Mouse (Mus musculus) embryonic facial prominence, embryonic 13.5 days (tissue): ENCODE measurements around the gene Deaf1. TPM values are rescaled to one million over a fixed set of nuclear protein-coding genes. Genes with fewer than 3 reads are reported as not detected.
"Not testable (repeated sequence)": the region's sequence is repeated elsewhere in the genome, so short reads cannot be mapped to it uniquely, and the experiment has no call there.

Source experiments
- ATAC-seq: fragments of 200-750 bp; cut with Nextera tagmentation; 2 replicates; pipeline ENCODE4 v1.8.0; 2017; ENCODE audit warnings: low read depth; ENCODE audit not compliant: insufficient number of reproducible peaks, insufficient read depth, low FRiP score, low TSS enrichment
- H3K27ac ChIP-seq: fragments of 300-500 bp; sonication (generic); 2 replicates; pipeline ENCODE4 v1.5.1; 2015; ENCODE audit warnings: moderate library complexity, mild to moderate bottlenecking, inconsistent platforms
- H3K27me3 ChIP-seq: fragments of 300-500 bp; sonication (generic); 2 replicates; pipeline ENCODE4 v1.6.1; 2015; ENCODE audit warnings: mild to moderate bottlenecking, inconsistent platforms
- H3K36me3 ChIP-seq: fragments of 300-500 bp; sonication (generic); 2 replicates; pipeline ENCODE4 v1.6.1; 2015; ENCODE audit warnings: mild to moderate bottlenecking, inconsistent platforms
- H3K4me1 ChIP-seq: fragments of 300-500 bp; sonication (generic); 2 replicates; pipeline ENCODE4 v1.6.1; 2015; ENCODE audit warnings: inconsistent platforms
- H3K4me2 ChIP-seq: fragments of 300-500 bp; sonication (generic); 2 replicates; pipeline ENCODE4 v1.6.1; 2015; ENCODE audit warnings: moderate library complexity, mild to moderate bottlenecking, inconsistent platforms
- H3K4me3 ChIP-seq: fragments of 300-500 bp; sonication (generic); 2 replicates; pipeline ENCODE4 v1.5.1; 2015; ENCODE audit warnings: mild to moderate bottlenecking, inconsistent platforms
- H3K9ac ChIP-seq: fragments of 300-500 bp; sonication (generic); 2 replicates; pipeline ENCODE4 v1.6.1; 2015; ENCODE audit warnings: mild to moderate bottlenecking, inconsistent platforms
- H3K9me3 ChIP-seq: fragments of 300-500 bp; sonication (generic); 2 replicates; pipeline ENCODE4 v1.6.1; 2016; ENCODE audit warnings: inconsistent platforms
- WGBS: fragments of 180-500 bp; shearing (Covaris S2); methylation state at CpG from one replicate; pipeline ENCODE4 v1.1.7; 2015; ENCODE audit warnings: mixed read lengths; 5-methylcytosine and 5-hydroxymethylcytosine counted together
- polyA plus RNA-seq: library from polyadenylated mRNA; unstranded; fragments of >200 nt; fragmentation: Nextera tagmentation; extraction: Ambion mirVana; gene quantifications from 2 replicates; pipeline ENCODE4 v1.2.1, GENCODE M21; 2015

Deaf1 gene
- polyA plus RNA-seq, 1 experiment from 2014 or later: 83.3 TPM

DNA sequence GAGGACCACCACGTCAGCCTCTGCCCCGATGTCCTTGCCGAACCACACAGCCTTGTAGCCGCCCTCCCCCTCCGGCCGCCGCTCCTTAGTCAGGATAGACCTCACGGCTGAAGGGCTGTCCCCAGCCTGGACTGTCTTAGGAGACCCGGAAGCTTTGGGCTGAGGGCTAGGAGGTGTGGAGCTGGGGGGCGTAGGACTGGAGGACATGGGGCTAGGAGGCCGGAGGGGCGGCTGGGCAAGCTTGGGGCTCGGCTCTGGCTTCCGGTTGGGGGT is 58.3 kb downstream of the Deaf1 start:
- no peak overlapping the region for H3K4me2 ChIP-seq
- no peak overlapping the region for H3K27ac ChIP-seq
- no peak overlapping the region for H3K4me3 ChIP-seq
- WGBS: 84% methylated on average over 14 of the region's 14 CpGs
- peaks cover 2% of the 10 kb centered on the region; the same call in 1 of the 2 replicates for H3K36me3 ChIP-seq
- H3K9me3 ChIP-seq: no peaks in the 10 kb centered on the region
- H3K4me1 ChIP-seq: peaks cover 19% of the 10 kb centered on the region
- H3K27me3 ChIP-seq: no peaks in the 10 kb centered on the region
- H3K9ac ChIP-seq: no peak overlapping the region
- ATAC-seq: no peak

DNA sequence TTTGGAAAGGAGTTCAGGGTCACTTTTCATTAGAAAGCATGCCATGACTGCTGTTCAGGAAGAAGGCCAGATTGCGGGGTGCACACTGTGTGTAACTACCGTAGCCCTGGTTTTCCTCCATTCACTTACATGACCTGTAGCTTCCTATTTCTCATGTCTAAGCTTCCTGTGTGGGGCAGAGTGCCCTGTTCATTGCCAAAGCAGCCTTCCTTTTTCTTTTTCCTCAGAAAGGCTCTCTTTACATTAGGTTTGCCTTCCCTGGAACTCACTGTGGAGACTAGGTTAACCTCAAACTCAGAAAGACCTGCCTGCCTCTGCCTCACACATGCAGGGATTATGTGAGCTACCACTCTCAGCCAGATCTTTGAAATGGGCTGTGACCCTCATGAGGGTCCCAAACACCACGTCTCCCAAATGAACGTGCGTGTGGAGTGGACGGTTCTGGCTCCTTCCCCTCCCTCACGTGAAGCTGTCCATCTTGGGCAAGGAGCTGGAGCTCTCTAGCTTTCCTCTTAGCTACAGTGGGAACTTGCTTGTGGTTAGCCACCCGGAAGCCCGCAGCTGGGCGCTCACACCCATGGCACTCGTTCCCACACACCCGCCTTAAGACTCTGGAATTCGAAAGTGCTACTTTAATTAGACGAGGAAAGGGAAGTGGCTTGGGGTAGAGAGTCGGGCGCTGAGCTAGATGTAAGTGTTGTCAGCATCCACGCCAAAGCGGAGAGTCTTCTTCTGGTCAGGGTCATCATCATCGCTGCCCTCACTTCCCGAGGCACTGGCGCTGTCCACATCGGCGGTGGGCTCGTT is 58.8 kb downstream of the Deaf1 start:
- 76% methylated on average over 24 of the region's 24 CpGs for WGBS
- H3K4me2 ChIP-seq: no peak overlapping the region
- ATAC-seq: no peak

DNA sequence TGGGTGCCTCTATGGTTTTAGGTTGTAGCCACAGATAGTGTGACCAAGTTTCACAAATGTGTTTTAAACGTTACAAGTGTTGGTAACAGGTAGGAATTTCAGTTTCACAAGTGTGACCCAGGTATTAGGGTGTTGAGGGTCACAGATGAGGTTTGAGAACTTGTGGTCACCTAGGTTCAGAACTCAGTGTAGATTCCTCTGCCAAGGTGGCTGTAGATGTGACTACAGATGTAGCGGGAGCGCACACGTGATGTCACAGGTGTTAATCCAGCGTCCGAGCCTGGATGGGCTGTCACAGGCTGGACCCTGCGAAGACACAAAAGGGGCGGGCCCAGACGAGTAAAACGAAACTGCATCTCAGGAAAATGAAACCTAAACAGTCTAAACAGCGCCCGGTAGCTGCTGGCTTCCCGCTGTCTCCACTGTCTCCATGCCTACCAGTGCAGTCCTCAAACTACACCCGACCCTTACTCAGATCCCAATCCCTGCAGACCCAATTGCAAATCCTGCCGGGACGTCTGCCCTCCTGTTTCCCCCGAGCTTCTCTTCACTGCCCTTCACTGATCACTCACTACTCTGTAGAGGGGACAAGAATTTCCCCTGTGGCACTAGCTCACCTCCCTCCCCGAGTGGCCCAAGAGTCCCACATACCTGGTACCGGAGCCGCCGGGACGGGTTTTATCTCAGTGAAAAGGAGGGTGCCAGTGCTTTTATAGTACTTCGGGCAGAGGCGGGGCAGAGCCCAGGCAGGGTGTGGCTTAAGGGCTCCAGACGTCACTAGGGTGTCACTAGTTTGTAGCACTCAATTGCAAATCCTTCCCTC is 61.5 kb downstream of the Deaf1 start, which contains the start of gene Irf7:
TSS of gene Irf7 (minus strand) at position 743 of the 823 bp plus-strand sequence.
- H3K4me2 ChIP-seq: peak within 1 kb of the TSS; percentile 82
- H3K9ac ChIP-seq: peak within 1 kb of the TSS; percentile 76
- H3K27me3 ChIP-seq: no peaks in the 10 kb centered on the region
- H3K27ac ChIP-seq: no peak within 1 kb of the TSS
- H3K36me3 ChIP-seq: peaks cover 35% of the 10 kb centered on the region
- H3K4me3 ChIP-seq: peak within 1 kb of the TSS; percentile 51
- H3K4me1 ChIP-seq: peaks cover 19% of the 10 kb centered on the region
- WGBS: 10% methylated on average over 25 of the region's 25 CpGs
- no peaks in the 10 kb centered on the region for H3K9me3 ChIP-seq
- ATAC-seq: no peak

More for the DNA sequence above, 58.8 kb downstream of the Deaf1 start:
- H3K4me3 ChIP-seq: no peak overlapping the region
- H3K36me3 ChIP-seq: peaks cover 7% of the 10 kb centered on the region
- H3K9me3 ChIP-seq: no peaks in the 10 kb centered on the region
- H3K27me3 ChIP-seq: no peaks in the 10 kb centered on the region
- H3K9ac ChIP-seq: no peak overlapping the region
- H3K27ac ChIP-seq: no peak overlapping the region
- H3K4me1 ChIP-seq: peaks cover 19% of the 10 kb centered on the region

DNA sequence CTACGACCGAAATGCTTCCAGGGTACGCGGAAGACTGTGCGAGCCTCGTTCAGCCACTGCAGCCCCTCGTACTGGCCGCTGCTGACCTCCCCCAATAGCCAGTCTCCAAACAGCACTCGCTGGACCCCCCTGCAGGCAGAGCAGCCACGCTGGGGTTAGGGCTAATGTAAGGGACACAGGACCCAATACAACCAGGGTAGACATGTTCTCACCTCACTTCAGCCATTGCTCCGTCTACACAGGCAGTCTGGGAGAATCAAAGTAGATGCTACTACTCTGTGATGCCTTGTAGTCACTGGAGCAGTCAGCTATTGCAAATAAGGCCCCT is 62.1 kb downstream of the Deaf1 start:
- 41% methylated on average over 11 of the region's 11 CpGs for WGBS
- peak overlapping the region; percentile 82 for H3K4me2 ChIP-seq
- H3K36me3 ChIP-seq: peaks cover 40% of the 10 kb centered on the region
- no peak overlapping the region for H3K27ac ChIP-seq
- H3K4me3 ChIP-seq: no peak overlapping the region
- no peaks in the 10 kb centered on the region for H3K27me3 ChIP-seq
- no peak for ATAC-seq
- peaks cover 19% of the 10 kb centered on the region for H3K4me1 ChIP-seq
- 0 out of 2 replicates have a peak overlapping the region, but pooled peaks have one; percentile 3 for H3K9ac ChIP-seq
- H3K9me3 ChIP-seq: no peaks in the 10 kb centered on the region

DNA sequence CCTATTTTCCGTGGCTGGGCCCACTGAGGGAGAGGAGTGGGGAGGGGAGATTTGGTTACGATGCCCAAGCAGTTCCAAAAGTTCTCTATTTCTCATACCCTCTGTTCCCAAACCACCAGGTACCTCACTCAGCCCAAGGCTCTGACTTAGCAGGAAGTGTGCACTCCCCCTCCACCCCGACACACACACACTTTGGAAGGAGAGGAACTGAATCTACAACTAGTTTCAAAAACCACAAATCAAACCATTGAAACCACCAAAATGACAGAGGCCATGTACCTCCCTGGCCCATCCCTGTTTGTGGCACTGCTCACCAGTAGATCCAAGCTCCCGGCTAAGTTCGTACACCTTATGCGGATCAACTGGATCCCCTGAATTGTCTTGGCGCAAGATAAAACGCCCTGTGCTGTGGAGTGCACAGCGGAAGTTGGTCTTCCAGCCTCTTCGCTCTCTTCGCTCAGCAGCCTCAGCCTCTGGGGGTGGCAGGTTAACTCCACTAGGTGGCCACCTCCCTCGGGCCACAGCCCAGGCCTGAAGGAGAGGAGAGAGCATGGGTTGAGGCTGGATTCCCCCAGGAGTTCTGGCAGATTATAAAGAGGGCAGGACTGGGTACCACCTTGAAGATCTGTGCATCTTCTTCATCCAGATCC is 62.6 kb downstream of the Deaf1 start:
- Histone ChIP-seq H3K4me2 (peak overlapping the region; percentile 82), H3K4me1 (peaks cover 19% of the 10 kb centered on the region), H3K4me3 (no peak overlapping the region), H3K9me3 (no peaks in the 10 kb centered on the region), H3K9ac (0 out of 2 replicates have a peak overlapping the region, but pooled peaks have one; percentile 3), H3K36me3 (peaks cover 45% of the 10 kb centered on the region), H3K27me3 (no peaks in the 10 kb centered on the region), H3K27ac (no peak overlapping the region)
- no peak for ATAC-seq
- 31% methylated on average over 12 of the region's 12 CpGs for WGBS

DNA sequence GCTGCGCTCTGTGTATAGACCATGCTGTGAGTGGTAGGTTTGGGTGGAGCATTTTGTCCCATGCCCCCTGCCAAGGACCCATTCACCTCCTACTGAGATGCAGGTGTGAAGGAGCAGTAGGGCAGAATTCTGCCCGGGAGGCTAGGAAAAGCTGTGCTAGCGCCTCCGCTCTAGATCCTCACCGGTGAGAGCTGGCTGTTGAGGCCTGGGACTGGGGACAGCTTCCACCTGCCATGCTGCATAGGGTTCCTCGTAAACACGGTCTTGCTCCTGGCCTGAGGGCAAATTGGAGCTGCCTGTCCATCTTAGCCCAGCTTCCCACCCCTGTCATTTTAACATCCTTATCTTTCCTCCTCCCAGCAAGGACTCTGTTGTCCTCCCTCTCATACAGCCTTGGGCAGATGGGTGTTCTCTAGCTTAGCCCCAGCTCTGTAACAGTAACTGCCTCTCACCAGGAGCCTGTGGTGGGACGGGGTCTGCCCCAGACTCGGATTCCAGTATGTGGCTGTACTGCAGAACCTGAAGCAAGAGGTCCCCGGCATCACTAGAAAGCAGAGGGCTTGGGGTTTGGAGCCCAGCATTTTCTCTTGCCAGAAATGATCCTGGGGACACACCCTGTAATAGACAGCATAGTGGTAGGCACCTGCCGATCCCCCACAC is 63.3 kb downstream of the Deaf1 start:
- 70% methylated on average over 11 of the region's 11 CpGs for WGBS
- H3K4me3 ChIP-seq: no peak overlapping the region
- H3K9ac ChIP-seq: no peak overlapping the region
- no peaks in the 10 kb centered on the region for H3K9me3 ChIP-seq
- H3K4me1 ChIP-seq: peaks cover 19% of the 10 kb centered on the region
- no peaks in the 10 kb centered on the region for H3K27me3 ChIP-seq
- ATAC-seq: no peak
- no peak overlapping the region for H3K4me2 ChIP-seq
- H3K27ac ChIP-seq: no peak overlapping the region
- peaks cover 52% of the 10 kb centered on the region for H3K36me3 ChIP-seq

DNA sequence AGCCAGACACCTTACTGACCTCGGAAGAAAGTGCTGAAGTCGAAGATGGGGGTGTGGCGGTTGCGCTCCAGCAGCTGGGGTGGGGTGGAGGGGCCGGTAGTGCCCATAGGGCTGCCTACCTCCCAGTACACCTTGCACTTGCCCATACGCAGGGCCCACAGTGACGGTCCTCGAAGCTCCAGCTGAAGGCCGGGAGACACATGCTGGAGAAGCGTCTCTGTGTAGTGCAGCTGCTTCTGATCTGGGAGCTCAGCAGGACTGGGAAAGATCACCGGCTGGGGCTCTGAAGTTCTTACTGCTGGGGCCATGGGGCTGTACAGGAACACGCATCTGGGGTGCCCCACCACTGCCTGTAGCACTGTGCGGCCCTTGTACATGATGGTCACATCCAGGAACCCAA is 63.9 kb downstream of the Deaf1 start:
- H3K27ac ChIP-seq: no peak overlapping the region
- no peak overlapping the region for H3K4me3 ChIP-seq
- H3K9me3 ChIP-seq: no peaks in the 10 kb centered on the region
- 88% methylated on average over 13 of the region's 13 CpGs for WGBS
- H3K9ac ChIP-seq: no peak overlapping the region
- H3K4me2 ChIP-seq: no peak overlapping the region
- peaks cover 58% of the 10 kb centered on the region for H3K36me3 ChIP-seq
- no peak for ATAC-seq
- H3K27me3 ChIP-seq: no peaks in the 10 kb centered on the region
- peaks cover 19% of the 10 kb centered on the region for H3K4me1 ChIP-seq

DNA sequence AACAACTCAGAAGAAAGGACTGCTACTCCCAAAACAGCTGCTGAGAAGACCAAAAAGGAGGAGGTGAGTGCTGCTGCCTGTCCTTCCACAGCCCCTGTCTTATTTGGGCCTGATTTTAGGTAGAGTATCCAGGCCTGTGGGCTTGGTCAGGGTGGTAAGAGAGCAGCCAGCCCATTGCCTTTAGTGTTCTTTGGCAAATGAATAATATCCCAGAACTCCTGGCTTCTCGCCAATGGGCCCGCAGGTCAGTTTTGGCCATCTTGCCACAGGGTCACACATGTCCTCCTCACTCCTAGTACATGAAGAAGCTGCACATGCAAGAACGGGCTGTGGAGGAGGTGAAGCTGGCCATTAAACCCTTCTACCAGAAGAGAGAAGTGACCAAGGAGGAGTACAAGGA is 66.0 kb downstream of the Deaf1 start:
- Histone ChIP-seq H3K4me2 (no peak overlapping the region), H3K36me3 (peaks cover 79% of the 10 kb centered on the region), H3K4me3 (no peak overlapping the region), H3K27ac (no peak overlapping the region), H3K27me3 (no peaks in the 10 kb centered on the region), H3K4me1 (peaks cover 18% of the 10 kb centered on the region), H3K9ac (no peak overlapping the region), H3K9me3 (no peaks in the 10 kb centered on the region)
- no peak for ATAC-seq
- WGBS: 92% methylated on average over 3 of the region's 3 CpGs

DNA sequence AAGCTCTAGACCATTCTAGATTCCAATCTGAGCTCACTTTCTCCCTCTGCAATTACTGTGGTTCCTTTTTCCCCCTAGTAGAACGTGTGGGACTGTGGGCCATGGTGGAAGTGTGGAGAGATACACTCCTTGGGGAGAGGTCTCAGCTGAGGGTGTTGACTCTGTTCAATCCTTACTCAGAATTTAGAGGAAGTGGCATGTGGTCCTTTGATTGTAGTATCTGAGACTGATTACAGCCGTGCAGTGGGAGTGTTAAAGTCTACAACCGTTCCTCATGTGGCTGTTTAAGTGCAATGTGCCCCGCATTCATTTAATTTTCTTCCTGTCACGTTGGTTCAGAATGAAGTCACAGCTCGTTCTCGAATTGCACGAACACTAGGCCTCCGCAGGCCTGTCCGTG is 71.3 kb downstream of the Deaf1 start:
- no peak overlapping the region for H3K4me3 ChIP-seq
- H3K36me3 ChIP-seq: peaks cover 95% of the 10 kb centered on the region
- no peaks in the 10 kb centered on the region for H3K27me3 ChIP-seq
- no peaks in the 10 kb centered on the region for H3K4me1 ChIP-seq
- no peak overlapping the region for H3K27ac ChIP-seq
- ATAC-seq: no peak
- WGBS: 88% methylated on average over 10 of the region's 10 CpGs
- H3K9me3 ChIP-seq: no peaks in the 10 kb centered on the region
- no peak overlapping the region for H3K4me2 ChIP-seq
- no peak overlapping the region for H3K9ac ChIP-seq

DNA sequence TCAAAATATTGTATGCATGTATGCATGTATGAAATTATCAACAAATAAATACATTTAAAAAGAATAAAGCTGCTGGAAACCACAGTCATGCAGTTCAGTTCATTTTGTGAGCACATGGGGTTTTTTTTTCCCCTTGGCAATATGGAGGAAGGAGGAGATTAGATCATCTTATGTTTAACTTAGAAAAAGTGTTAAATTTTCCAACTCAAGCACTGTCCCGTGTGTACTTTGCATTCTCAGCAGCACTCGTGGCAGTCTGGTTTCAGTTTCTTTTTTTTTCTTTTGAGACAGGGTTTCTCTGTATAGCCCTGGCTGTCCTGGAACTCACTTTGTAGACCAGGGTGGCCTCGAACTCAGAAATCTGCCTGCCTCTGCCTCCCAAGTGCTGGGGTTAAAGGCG is 77.0 kb downstream of the Deaf1 start:
- H3K9ac ChIP-seq, H3K27ac ChIP-seq, H3K9me3 ChIP-seq, ATAC-seq, H3K4me3 ChIP-seq, H3K4me1 ChIP-seq, H3K27me3 ChIP-seq, H3K4me2 ChIP-seq: not testable (repeated sequence)
- H3K36me3 ChIP-seq: peaks cover 95% of the 10 kb centered on the region
- 89% methylated on average over 4 of the region's 4 CpGs for WGBS
